Mouse (Mus musculus): ENCODE results near the gene Trafd1. TPM values are rescaled to one million over a fixed set of nuclear protein-coding genes. Genes with fewer than 3 reads are reported as not detected.
A peak's percentile ranks its signal among the peaks of the same experiment; 100 is the strongest.
"Not testable (repeated sequence)": the region's sequence is repeated elsewhere in the genome, so short reads cannot be mapped to it uniquely, and the experiment has no call there.

Trafd1 gene
- total RNA-seq, 2 experiments from 2014 or later = 78.9 to 81.2 TPM

DNA sequence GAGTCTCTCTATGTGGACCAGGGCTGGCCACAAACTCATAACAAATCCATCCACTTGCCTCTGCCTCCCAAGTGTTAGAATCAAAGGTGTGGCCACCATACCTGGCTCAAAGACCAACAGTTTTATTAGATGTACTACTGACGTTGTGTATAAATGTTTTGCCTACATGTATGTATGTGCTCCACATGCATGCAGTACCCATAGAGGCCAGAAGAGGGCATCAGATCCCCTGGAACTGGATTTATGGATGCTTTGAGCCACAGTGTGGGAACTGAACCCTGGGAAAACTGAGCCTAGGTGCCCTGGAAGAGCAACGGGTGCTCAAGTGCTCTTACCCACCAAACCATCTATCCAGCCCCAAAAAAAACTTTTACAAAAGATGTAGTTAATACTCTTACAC lies 4.7 kb downstream of the Trafd1 start:
- intact Hi-C loops (cut with DNase I) = no loop called here
- Histone ChIP-seq H3K4me3 (no peak overlapping the region), H3K27ac (no peak overlapping the region)
- DNase-seq (ENCODE audit: extremely low spot score in 1 of 2, low spot score in 2 of 2) = no peak
- peak; percentile 50 for TF ChIP-seq CTCF (IDR thresholded peaks at IDR 0.05)

DNA sequence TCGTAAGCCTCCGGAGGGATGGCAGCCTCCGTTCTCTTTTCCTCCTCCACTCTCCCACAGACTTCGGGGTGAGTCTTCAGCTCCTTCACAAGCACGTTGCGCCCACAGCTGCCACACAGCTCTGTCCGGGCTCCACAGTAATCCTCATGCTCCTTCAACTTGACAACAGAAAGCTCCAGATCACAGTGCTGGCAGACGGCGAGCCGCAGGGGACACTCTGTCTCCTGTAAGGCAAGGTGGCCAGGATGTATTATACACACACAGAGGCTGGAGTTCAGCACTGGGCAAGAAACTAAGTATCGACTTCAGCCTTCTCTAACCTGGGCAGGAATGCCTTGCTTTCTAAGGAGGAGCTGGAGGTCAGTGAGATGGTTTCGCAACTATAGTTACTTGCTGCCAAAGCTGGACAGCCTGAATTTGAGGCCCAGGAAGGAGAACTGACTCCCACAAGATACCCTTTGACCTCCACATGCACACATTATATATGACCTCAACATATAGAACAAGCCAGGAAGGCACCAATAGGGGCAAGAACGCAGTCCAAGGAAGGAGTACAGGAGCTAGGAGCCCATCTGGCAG lies 6.7 kb downstream of the Trafd1 start:
- intact Hi-C loops (cut with DNase I) = loop anchor here (5.0 kb wide), 1 partner anchor 161 kb away; no protein-coding TSS in a partner anchor
- DNase-seq (ENCODE audit: extremely low spot score in 1 of 2, low spot score in 2 of 2) = no peak
- TF ChIP-seq CTCF (IDR thresholded peaks at IDR 0.05) = no peak
- H3K27ac ChIP-seq = 0 out of 2 replicates have a peak overlapping the region, but pooled peaks have one; percentile 15
- no peak overlapping the region for H3K4me3 ChIP-seq

DNA sequence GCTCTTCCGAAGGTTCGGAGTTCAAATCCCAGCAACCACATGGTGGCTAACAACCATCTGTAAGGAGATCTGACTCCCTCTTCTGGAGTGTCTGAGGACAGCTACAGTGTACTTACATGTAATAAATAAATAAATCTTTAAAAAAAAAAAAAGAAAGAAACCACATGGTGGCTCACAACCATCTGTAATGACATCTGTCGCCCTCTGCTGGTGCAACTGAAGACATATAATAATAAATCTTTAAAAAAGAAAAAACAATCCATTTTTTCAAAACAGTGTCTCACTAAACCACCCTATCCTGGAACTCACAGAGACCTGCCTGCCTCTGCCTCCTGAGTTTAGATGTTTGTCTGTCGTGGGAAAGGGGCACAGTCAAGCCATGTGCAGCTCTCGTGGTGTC lies 8.5 kb downstream of the Trafd1 start:
- H3K27ac ChIP-seq; H3K4me3 ChIP-seq; DNase-seq (ENCODE audit: extremely low spot score in 1 of 2, low spot score in 2 of 2): not testable (repeated sequence)
- intact Hi-C loops (cut with DNase I) = loop anchor here (5.0 kb wide), 1 partner anchor 160 kb away; no protein-coding TSS in a partner anchor
- TF ChIP-seq CTCF (IDR thresholded peaks at IDR 0.05) = peak; percentile 67

DNA sequence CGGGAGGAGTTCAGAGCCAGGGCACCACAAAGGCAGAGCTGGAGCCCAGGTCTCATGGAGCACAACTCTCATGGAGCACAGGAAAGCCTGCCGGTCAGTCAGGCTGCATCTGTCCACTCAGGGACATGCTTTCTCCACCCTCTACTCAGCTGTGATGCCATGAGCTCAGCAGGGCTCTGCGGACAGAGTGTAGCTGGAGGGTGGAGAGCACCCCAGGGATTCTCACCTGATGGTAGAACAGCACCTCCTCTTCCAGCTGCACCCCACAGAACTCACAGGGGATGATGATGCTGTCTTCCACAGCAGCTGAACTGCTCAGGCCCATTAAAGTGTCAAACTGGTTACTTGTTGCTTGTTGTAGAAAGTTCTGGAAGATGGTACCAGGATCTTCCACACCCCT lies 10.6 kb downstream of the Trafd1 start:
- intact Hi-C loops (cut with DNase I) = loop anchor here (5.0 kb wide), 1 partner anchor 157 kb away; no protein-coding TSS in a partner anchor
- Histone ChIP-seq H3K27ac (no peak overlapping the region), H3K4me3 (no peak overlapping the region)
- no peak for DNase-seq (ENCODE audit: extremely low spot score in 1 of 2, low spot score in 2 of 2)
- no peak for TF ChIP-seq CTCF (IDR thresholded peaks at IDR 0.05)

DNA sequence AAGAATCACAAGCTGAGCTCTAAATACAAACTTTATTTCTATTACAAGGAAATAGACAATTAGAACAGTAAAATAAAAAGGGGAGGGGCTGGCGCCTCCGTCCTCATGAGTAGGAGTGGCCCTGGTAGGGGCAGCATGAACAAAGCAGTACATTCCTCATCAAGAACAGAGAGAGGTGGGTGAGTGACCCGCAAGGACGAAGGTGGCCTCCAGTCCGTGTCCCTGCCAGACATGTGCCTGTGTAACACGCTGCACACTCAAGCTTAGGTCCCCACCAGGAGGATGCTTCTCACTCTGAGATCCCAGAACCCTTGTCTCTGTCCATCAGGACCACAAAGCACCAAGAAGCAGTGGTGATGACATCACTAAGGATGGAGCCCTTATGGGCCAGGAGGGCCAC lies 13.7 kb downstream of the Trafd1 start:
- intact Hi-C loops (cut with DNase I) = no loop called here
- no peak for TF ChIP-seq CTCF (IDR thresholded peaks at IDR 0.05)

DNA sequence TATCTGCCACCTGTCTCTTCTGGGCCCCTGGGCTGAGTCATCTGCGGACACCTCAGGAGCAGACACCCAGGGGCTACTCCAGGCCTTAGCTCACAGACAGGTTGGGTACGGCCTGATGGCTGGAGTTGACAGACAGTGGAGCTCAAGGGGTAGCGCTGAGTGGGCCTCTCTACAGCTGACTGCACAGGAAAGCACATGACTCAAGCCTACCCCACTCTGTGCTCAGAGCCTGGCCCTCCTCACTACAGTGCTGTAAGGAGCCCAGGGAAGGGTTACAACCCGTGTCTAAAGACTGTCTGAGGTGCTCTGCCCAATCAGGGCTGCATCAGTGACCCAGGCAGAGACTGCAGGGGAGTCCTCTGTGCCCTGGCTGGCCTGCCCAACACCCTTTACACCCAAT lies 18.2 kb downstream of the Trafd1 start:
- no peak for DNase-seq (ENCODE audit: extremely low spot score in 1 of 2, low spot score in 2 of 2)
- TF ChIP-seq CTCF (IDR thresholded peaks at IDR 0.05) = no peak
- Histone ChIP-seq H3K4me3 (no peak overlapping the region), H3K27ac (no peak overlapping the region)
- intact Hi-C loops (cut with DNase I) = no loop called here

More for the DNA sequence above, 13.7 kb downstream of the Trafd1 start:
- Histone ChIP-seq H3K27ac (no peak overlapping the region), H3K4me3 (no peak overlapping the region)
- DNase-seq (ENCODE audit: extremely low spot score in 1 of 2, low spot score in 2 of 2) = no peak

DNA sequence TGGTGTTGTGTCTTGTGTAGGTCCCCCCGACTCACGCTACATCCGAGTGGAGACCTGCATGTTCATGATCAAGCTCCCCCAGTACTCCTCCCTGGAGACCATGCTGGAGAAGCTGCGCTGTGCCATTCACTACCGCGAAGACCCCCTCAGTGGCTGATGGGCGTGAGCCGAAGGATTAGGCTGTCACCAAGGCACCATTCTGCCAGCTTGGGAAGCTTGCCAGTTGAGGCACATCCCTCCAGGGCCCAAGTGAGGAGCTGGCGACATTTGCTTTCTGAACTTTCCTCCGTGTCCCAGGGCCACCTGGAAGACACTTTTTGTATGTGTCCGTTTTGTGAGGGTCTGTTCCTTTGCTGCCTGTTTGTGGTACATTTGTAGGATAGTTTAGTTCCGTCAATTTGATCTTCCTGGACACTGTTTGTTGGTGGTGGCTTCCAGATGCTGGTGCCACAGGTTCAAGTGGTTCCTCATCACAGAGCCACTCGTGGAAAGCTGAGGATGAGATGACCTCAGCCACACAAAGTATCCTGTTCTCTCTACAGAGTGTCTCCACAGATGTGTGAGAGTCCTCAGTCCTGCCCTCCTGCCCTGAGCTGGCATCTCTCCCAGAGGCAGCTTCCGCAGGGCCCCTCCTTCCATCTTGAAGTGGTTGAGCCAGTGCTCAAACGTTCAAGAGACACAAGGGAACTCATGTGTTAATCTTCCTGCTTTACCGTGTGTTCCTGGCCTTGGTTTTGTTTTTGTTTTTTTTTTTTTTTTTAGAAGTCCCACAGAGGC lies 18.8 kb downstream of the Trafd1 start:
- no peak for TF ChIP-seq CTCF (IDR thresholded peaks at IDR 0.05)
- intact Hi-C loops (cut with DNase I) = no loop called here
- H3K27ac ChIP-seq = no peak overlapping the region
- no peak overlapping the region for H3K4me3 ChIP-seq
- DNase-seq (ENCODE audit: extremely low spot score in 1 of 2, low spot score in 2 of 2) = no peak

DNA sequence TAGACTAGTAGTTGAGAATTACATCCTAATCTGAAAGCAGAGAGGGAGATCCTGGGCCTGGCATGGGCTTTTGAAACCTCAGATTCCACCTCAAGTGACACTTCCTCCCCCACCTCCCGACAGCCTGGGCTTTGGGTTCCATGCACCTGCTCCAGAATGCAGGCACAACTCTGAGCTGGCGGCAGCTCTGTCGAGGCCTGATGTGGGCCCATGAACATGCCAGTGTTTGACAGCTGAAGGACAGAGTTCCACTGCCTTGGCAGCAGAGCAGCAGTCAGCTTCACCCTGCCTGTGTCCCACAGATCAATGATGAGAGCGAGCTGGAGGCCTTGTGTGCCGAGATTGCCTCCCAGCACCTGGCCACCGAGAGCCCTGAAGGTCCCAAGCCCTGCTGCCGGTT lies 22.0 kb downstream of the Trafd1 start:
- intact Hi-C loops (cut with DNase I) = no loop called here
- DNase-seq (ENCODE audit: extremely low spot score in 1 of 2, low spot score in 2 of 2) = no peak
- TF ChIP-seq CTCF (IDR thresholded peaks at IDR 0.05) = no peak
- Histone ChIP-seq H3K27ac (no peak overlapping the region), H3K4me3 (no peak overlapping the region)

DNA sequence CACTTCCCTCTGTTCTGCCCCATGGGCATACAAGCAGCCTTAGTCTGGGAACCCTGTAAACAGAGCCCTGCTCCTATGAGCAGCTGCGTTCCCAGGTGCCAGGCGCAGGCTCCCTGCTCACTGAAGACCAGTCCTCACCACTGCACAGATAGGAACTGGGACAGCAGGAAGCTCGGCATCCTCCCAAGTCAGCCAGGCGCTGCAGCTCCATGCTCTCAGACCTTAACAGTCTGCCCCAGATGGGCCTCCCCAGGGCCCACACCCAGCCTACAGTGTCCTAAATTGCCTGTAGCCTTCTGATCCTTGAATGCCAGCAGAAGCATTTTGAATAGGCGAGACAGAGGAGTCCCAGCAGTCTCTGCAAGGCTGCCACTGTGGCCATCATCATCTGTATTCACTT lies 23.7 kb downstream of the Trafd1 start:
- no peak for TF ChIP-seq CTCF (IDR thresholded peaks at IDR 0.05)
- intact Hi-C loops (cut with DNase I) = no loop called here
- no peak for DNase-seq (ENCODE audit: extremely low spot score in 1 of 2, low spot score in 2 of 2)
- Histone ChIP-seq H3K27ac (no peak overlapping the region; the same call in 1 of the 2 replicates), H3K4me3 (no peak overlapping the region)

DNA sequence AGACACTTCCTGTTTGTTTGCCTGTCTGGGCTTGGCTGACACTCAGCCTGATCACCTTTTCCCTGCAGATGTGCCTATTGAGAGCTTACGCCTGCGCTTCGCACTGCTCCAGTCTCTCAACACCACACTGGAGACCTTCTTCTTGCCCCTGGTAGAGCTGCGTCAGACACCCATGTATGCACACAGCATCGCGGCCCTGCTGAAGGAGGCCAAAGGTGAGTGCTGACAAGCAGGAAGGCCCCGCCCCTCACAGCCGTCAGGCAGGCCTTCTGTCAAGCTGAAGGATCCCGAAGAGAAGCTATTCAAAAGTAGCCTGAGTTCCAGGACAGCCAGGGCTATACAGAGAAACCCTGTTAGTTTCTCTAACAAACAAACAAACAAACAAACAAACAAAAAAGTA lies 26.2 kb downstream of the Trafd1 start:
- intact Hi-C loops (cut with DNase I) = no loop called here
- DNase-seq (ENCODE audit: extremely low spot score in 1 of 2, low spot score in 2 of 2) = no peak
- no peak overlapping the region for H3K4me3 ChIP-seq
- no peak overlapping the region for H3K27ac ChIP-seq
- TF ChIP-seq CTCF (IDR thresholded peaks at IDR 0.05) = no peak

DNA sequence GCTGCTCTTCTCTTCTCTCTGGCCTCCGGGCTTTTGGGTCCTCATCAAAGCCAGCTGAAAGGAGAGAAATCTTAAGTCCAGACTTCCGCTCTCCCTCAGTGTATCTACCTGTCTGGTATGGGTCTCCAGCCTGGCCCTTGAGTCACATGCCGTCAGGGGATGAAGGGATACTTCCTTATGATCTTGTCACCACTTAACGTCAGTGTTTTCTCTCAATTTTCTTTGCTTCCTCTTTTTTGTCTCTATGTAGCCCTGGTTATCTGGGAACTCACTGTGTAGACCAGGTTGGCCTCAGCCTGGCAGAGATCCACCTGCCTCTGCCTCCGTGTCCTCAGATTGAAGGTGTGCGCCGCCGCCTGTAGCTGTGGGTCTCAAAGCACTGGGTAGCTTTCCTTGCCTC lies 41.4 kb downstream of the Trafd1 start:
- no peak for TF ChIP-seq CTCF (IDR thresholded peaks at IDR 0.05)
- H3K27ac ChIP-seq = no peak overlapping the region
- DNase-seq (ENCODE audit: extremely low spot score in 1 of 2, low spot score in 2 of 2) = no peak
- no peak overlapping the region for H3K4me3 ChIP-seq
- intact Hi-C loops (cut with DNase I) = no loop called here

DNA sequence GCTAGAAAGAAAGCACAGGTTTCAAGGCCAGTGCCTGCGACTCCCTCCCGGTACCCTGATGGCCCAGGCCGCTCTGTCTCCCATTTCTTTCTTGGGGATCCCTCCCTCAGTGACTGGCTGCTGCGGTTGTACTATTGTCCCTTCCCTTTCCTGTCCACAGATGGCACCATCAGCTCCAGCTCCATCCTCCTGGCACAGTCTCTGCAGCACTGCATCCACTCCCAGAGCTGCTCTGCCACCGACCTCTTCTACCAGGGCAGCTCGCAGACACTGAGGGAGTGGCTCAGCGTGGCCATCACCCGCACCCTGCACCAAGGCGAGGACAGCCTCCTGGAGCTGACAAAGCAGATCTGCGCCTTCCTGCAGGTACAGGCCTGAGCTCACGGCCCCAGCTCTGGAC lies 42.9 kb downstream of the Trafd1 start:
- no peak for DNase-seq (ENCODE audit: extremely low spot score in 1 of 2, low spot score in 2 of 2)
- TF ChIP-seq CTCF (IDR thresholded peaks at IDR 0.05) = no peak; the same call in 1 of the 2 replicates
- Histone ChIP-seq H3K4me3 (no peak overlapping the region), H3K27ac (peak overlapping the region; percentile 22; the same call in 1 of the 2 replicates)
- intact Hi-C loops (cut with DNase I) = no loop called here
